Mouse (Mus musculus): ENCODE data around the gene Mdm2. TPM values are rescaled to one million over a fixed set of nuclear protein-coding genes. Genes with fewer than 3 reads are reported as not detected.

Mdm2 gene
- total and polyA plus RNA-seq, 3 experiments: 79.8 to 136 (median 112) TPM

DNA sequence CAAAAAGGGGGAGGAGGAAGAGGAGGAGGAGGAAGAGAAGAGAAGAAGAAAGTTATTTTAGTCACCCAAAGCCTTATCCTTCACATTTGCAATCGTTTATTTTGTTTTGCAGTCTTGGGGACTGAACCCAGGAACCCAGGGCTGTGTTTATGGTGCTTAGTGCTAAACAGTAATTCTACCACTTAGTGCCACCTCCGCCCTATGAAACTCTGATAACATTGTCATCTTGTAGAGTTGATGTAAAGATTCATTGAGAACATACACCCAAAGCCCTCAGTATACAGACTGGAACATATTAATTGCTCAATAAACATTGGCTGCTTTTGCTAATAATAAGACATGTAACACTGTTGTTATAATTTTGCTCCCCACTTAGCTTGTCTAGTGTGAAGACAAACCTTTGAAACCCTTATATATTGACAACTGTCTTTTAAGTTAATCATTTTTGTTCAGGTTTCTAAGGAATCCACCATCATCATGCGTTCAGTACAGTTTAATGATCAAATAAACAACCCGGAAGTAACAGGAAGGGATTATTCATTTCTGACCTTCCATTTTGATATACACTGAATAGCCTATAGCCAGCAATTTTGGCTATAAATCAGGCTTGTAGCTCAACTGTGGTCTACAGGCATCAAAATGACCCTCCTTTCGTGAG, 31.4 kb downstream of the Mdm2 start:
- H3K36me3 ChIP-seq (replicated peaks in 1 of 2; ENCODE audit: control insufficient read depth in 1 of 2, insufficient read depth in 1 of 2, low read length in 1 of 2): no peaks in the 10 kb centered on the region
- no peaks in the 10 kb centered on the region for H3K9me3 ChIP-seq (replicated peaks; ENCODE audit: low read length)
- peaks cover 0 to 3% of the 10 kb centered on the region in 2 experiments; a peak in 2 of 4 replicates for H3K4me1 ChIP-seq (ENCODE audit: control insufficient read depth in 1 of 2, insufficient read depth in 2 of 2)
- no peak for DNase-seq (ENCODE audit: extremely low read depth)
- H3K27me3 ChIP-seq (replicated peaks): no peaks in the 10 kb centered on the region
- no peak for TF ChIP-seq ZKSCAN1 (IDR thresholded peaks at IDR 0.05; ENCODE audit: borderline replicate concordance, low read depth, low read length)
- no peak overlapping the region for H3K27ac ChIP-seq (ENCODE audit: insufficient read depth, low read depth)
- H3K4me2 ChIP-seq (ENCODE audit: insufficient read depth, low read depth, poor library complexity, severe bottlenecking): no peak overlapping the region
- H3K9ac ChIP-seq (ENCODE audit: insufficient read depth, low read depth): no peak overlapping the region
- dilution Hi-C loops (cut with MboI; ENCODE audit: extremely low pct_ligation_motif_present, extremely low pct_unique_long_range_greater_than_20kb, low sequenced_read_pairs): no loop called here
- H3K4me3 ChIP-seq (replicated peaks in 1 of 3; ENCODE audit: low read depth in 2 of 3, low read length in 2 of 3, poor library complexity in 1 of 3): no peak overlapping the region
- in situ Hi-C loops (cut with MboI; ENCODE audit: low pct_ligation_motif_present, low pct_unique_long_range_greater_than_20kb, low sequenced_read_pairs): loop anchor here (5.0 kb wide), 1 partner anchor 217 kb away; no protein-coding TSS in a partner anchor
- H3K79me2 ChIP-seq (replicated peaks; ENCODE audit: control insufficient read depth, extremely low read depth, insufficient read depth, poor library complexity, severe bottlenecking): no peaks in the 10 kb centered on the region

DNA sequence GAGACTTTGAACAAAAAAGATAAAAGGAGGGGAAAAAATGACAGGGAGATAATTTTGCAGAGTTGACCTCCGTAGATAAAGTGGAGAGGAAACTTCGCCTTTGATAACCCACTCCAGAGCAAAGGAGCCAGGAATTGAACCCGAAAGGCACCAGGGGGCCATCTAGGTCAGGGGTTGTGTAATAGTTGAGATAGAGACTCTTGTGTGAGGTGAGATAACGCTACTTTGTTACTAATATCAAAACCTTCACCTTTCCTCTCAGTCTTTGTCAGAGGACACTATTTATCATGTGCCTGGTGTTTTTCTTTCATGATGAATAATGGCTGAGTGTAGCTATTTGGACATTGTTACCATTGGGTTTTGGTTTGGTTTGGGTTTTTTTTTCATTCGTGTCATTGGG, 32.2 kb downstream of the Mdm2 start:
- no peak for DNase-seq (ENCODE audit: extremely low read depth)
- Histone ChIP-seq H3K4me3 (replicated peaks in 1 of 3; ENCODE audit: low read depth in 2 of 3, low read length in 2 of 3, poor library complexity in 1 of 3) (no peak overlapping the region), H3K9ac (ENCODE audit: insufficient read depth, low read depth) (no peak overlapping the region), H3K27ac (ENCODE audit: insufficient read depth, low read depth) (no peak overlapping the region), H3K79me2 (replicated peaks; ENCODE audit: control insufficient read depth, extremely low read depth, insufficient read depth, poor library complexity, severe bottlenecking) (no peaks in the 10 kb centered on the region), H3K4me2 (ENCODE audit: insufficient read depth, low read depth, poor library complexity, severe bottlenecking) (no peak overlapping the region), H3K36me3 (replicated peaks in 1 of 2; ENCODE audit: control insufficient read depth in 1 of 2, insufficient read depth in 1 of 2, low read length in 1 of 2) (no peaks in the 10 kb centered on the region), H3K27me3 (replicated peaks) (no peaks in the 10 kb centered on the region), H3K4me1 (ENCODE audit: control insufficient read depth in 1 of 2, insufficient read depth in 2 of 2) (peaks cover 0 to 3% of the 10 kb centered on the region in 2 experiments; a peak in 2 of 4 replicates), H3K9me3 (replicated peaks; ENCODE audit: low read length) (no peaks in the 10 kb centered on the region)
- peak; percentile 38; the same call in 1 of the 2 replicates for TF ChIP-seq IRF4 (IDR thresholded peaks at IDR 0.05; ENCODE audit: low read depth, low read length)
- peak; percentile 51; the same call in 1 of the 2 replicates for TF ChIP-seq BHLHE40 (IDR thresholded peaks at IDR 0.05; ENCODE audit: low read depth, low read length)
- 0 out of 4 replicates have a peak, but pooled peaks of 1 of the 2 experiments have one; percentile 3 for TF ChIP-seq CTCF (conservative IDR thresholded peaks at IDR 0.05 in 1 of 2, IDR thresholded peaks at IDR 0.05 in 1 of 2; ENCODE audit: low read depth in 2 of 2, low read length in 2 of 2)
- no peak for TF ChIP-seq CHD2 (IDR thresholded peaks at IDR 0.05; ENCODE audit: low read length)
- dilution Hi-C loops (cut with MboI; ENCODE audit: extremely low pct_ligation_motif_present, extremely low pct_unique_long_range_greater_than_20kb, low sequenced_read_pairs): no loop called here
- in situ Hi-C loops (cut with MboI; ENCODE audit: low pct_ligation_motif_present, low pct_unique_long_range_greater_than_20kb, low sequenced_read_pairs): loop anchor here (5.0 kb wide), 1 partner anchor 216 kb away; no protein-coding TSS in a partner anchor

DNA sequence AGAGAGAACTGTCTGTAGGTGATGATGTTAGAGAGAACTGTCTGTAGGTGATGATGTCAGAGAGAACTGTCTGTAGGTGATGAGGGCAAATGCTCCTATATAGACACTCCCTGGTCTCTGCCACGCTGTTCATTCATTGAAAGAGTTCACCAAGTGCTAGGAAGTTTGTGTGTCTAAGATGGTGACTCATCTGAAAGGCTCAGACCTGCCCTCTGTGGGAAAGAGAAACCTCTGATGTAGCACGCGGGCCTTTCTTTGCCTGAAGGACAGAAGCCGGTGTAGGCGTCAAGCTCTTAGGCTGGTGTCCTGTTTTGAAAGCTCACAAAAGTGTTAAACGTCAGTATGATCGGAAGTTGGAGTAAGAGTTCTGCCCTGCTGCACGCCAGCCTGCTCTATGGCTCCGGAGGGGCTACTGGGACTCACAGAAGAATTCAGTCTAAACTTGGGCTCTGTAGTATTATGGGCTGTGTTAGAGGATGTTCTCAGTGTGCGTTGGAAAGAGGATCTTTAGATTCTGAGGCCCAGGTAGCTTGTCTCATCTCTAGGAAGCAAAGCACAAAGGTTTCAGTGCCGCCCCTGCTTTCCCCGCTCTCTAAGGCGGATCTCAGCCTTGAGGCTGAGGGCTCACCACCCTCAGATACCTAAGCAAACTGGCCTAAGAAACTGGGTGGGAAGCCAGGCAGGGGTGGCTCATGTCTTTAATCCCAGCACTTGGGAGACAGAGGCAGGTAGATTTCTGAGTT, 32.9 kb downstream of the Mdm2 start:
- in situ Hi-C loops (cut with MboI; ENCODE audit: low pct_ligation_motif_present, low pct_unique_long_range_greater_than_20kb, low sequenced_read_pairs): loop anchor here (5.0 kb wide), 1 partner anchor 215 kb away; no protein-coding TSS in a partner anchor
- H3K4me1 ChIP-seq (ENCODE audit: control insufficient read depth in 1 of 2, insufficient read depth in 2 of 2): peaks cover 0 to 3% of the 10 kb centered on the region in 2 experiments; a peak in 2 of 4 replicates
- no peaks in the 10 kb centered on the region for H3K36me3 ChIP-seq (replicated peaks in 1 of 2; ENCODE audit: control insufficient read depth in 1 of 2, insufficient read depth in 1 of 2, low read length in 1 of 2)
- TF ChIP-seq USF2 (conservative IDR thresholded peaks at IDR 0.05; ENCODE audit: low read depth, low read length) (no peak), NELFE (IDR thresholded peaks at IDR 0.05; ENCODE audit: low read depth, low read length) (no peak), MAX (IDR thresholded peaks at IDR 0.05; ENCODE audit: low read length) (no peak), CHD1 (IDR thresholded peaks at IDR 0.05; ENCODE audit: low read depth, low read length) (no peak), MAZ (IDR thresholded peaks at IDR 0.05; ENCODE audit: low read depth, low read length) (no peak), CHD2 (IDR thresholded peaks at IDR 0.05; ENCODE audit: low read length) (no peak), SIN3A (IDR thresholded peaks at IDR 0.05; ENCODE audit: low read length) (no peak), ZMIZ1 (IDR thresholded peaks at IDR 0.05; ENCODE audit: low read depth, low read length) (no peak), RCOR1 (conservative IDR thresholded peaks at IDR 0.05; ENCODE audit: low read depth, low read length) (no peak), IRF4 (IDR thresholded peaks at IDR 0.05; ENCODE audit: low read depth, low read length) (no peak), GABPA (IDR thresholded peaks at IDR 0.05; ENCODE audit: insufficient replicate concordance, low read depth, low read length) (no peak), TCF12 (IDR thresholded peaks at IDR 0.05; ENCODE audit: low read depth, low read length) (no peak), POLR2AphosphoS2 (IDR thresholded peaks at IDR 0.05; ENCODE audit: low read depth, low read length) (no peak), JUN (IDR thresholded peaks at IDR 0.05; ENCODE audit: insufficient read depth, low read depth, low read length) (no peak), ZC3H11A (IDR thresholded peaks at IDR 0.05; ENCODE audit: low read depth, low read length) (no peak), USF1 (IDR thresholded peaks at IDR 0.05; ENCODE audit: low read depth, low read length) (no peak), ZKSCAN1 (IDR thresholded peaks at IDR 0.05; ENCODE audit: borderline replicate concordance, low read depth, low read length) (no peak), KAT2A (IDR thresholded peaks at IDR 0.05; ENCODE audit: insufficient replicate concordance, low read length) (no peak)
- no peak overlapping the region for H3K27ac ChIP-seq (ENCODE audit: insufficient read depth, low read depth)
- no peaks in the 10 kb centered on the region for H3K9me3 ChIP-seq (replicated peaks; ENCODE audit: low read length)
- H3K27me3 ChIP-seq (replicated peaks): no peaks in the 10 kb centered on the region
- no peaks in the 10 kb centered on the region for H3K79me2 ChIP-seq (replicated peaks; ENCODE audit: control insufficient read depth, extremely low read depth, insufficient read depth, poor library complexity, severe bottlenecking)
- H3K4me3 ChIP-seq (replicated peaks in 1 of 3; ENCODE audit: low read depth in 2 of 3, low read length in 2 of 3, poor library complexity in 1 of 3): no peak overlapping the region
- H3K9ac ChIP-seq (ENCODE audit: insufficient read depth, low read depth): no peak overlapping the region
- DNase-seq (ENCODE audit: extremely low read depth): no peak
- dilution Hi-C loops (cut with MboI; ENCODE audit: extremely low pct_ligation_motif_present, extremely low pct_unique_long_range_greater_than_20kb, low sequenced_read_pairs): no loop called here
- H3K4me2 ChIP-seq (ENCODE audit: insufficient read depth, low read depth, poor library complexity, severe bottlenecking): no peak overlapping the region
